Mouse (Mus musculus): ENCODE data around the gene Pde4dip.

DNA sequence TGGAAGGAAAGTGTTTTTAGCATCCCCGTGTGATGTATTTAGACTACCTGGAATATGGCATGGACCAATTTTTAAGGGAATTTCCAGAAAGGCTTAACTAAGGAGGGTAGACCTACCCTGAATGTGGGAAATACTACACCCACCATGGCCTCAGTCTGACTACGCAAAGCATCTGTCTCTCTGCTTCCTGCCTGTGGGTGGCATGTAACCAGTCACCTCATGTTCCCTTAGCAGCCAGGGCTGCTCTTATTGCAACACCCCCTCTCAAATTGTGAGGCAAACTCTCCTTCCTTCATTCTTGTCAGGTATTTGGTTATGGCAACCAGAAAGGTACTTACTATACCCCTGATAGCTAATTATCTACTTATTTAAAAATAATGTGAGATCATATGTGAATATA lies 57.9 kb downstream of the Pde4dip start:
- TF ChIP-seq CTCF (IDR thresholded peaks at IDR 0.05; ENCODE audit: insufficient read depth, low read depth, low read length) = no peak
- TF ChIP-seq POLR2A (IDR thresholded peaks at IDR 0.05; ENCODE audit: insufficient read depth, low read depth, low read length) = no peak

Measured in olfactory bulb, adult 2 months (tissue).